Mouse (Mus musculus) CD4-positive helper T cell, adult 2 months (primary cell): ENCODE measurements around the gene Mllt6.

Experiments
- DNase-seq: peaks from one replicate; pipeline ENCODE4 v3.0.0-alpha.2; 2012; ENCODE audit warnings: low read depth, missing footprints, low spot score

Mllt6 gene

GRCm38 (mm10) chr11:97666794-97667193 is 3.6 kb downstream of the Mllt6 start:
- DNase-seq = no peak

GRCm38 (mm10) chr11:97668160-97668559 is 4.9 kb downstream of the Mllt6 start:
- DNase-seq = no peak

- DNase-seq = no peak
Measured at GRCm38 (mm10) chr11:97669268-97669667, 6.1 kb downstream of the Mllt6 start.

GRCm38 (mm10) chr11:97669829-97670228 is 6.6 kb downstream of the Mllt6 start:
- no peak for DNase-seq

- DNase-seq = no peak
Measured at GRCm38 (mm10) chr11:97670234-97671176, 7.3 kb downstream of the Mllt6 start.

- DNase-seq = no peak
Measured at GRCm38 (mm10) chr11:97671177-97671527, 7.9 kb downstream of the Mllt6 start.

GRCm38 (mm10) chr11:97673148-97673547 is 9.9 kb downstream of the Mllt6 start:
- DNase-seq = no peak

- no peak for DNase-seq
Measured at GRCm38 (mm10) chr11:97676050-97676754, 13.0 kb downstream of the Mllt6 start.

- no peak for DNase-seq
Measured at GRCm38 (mm10) chr11:97677381-97677780, 14.2 kb downstream of the Mllt6 start.

GRCm38 (mm10) chr11:97677842-97678241 is 14.6 kb downstream of the Mllt6 start:
- DNase-seq = no peak

GRCm38 (mm10) chr11:97678301-97678700 is 15.1 kb downstream of the Mllt6 start:
- no peak for DNase-seq

GRCm38 (mm10) chr11:97680430-97680829 is 17.2 kb downstream of the Mllt6 start:
- no peak for DNase-seq

GRCm38 (mm10) chr11:97682504-97683055 is 19.4 kb downstream of the Mllt6 start:
- no peak for DNase-seq

GRCm38 (mm10) chr11:97684063-97684680 is 21.0 kb downstream of the Mllt6 start:
- DNase-seq = peak; percentile 89

- DNase-seq = no peak
Measured at GRCm38 (mm10) chr11:97684766-97685165, 21.6 kb downstream of the Mllt6 start.

- DNase-seq = peak; percentile 89
Measured at GRCm38 (mm10) chr11:97685613-97686321, 22.6 kb downstream of the Mllt6 start, which contains the start of gene Cisd3. Cisd3 (plus strand) TSS chr11:97685826.

GRCm38 (mm10) chr11:97686322-97686908 is 23.2 kb downstream of the Mllt6 start:
- DNase-seq = no peak

- DNase-seq = no peak
Measured at GRCm38 (mm10) chr11:97687061-97687460, 23.8 kb downstream of the Mllt6 start.

GRCm38 (mm10) chr11:97689861-97690260 is 26.6 kb downstream of the Mllt6 start:
- peak; percentile 56 for DNase-seq

GRCm38 (mm10) chr11:97694435-97694834 is 31.2 kb downstream of the Mllt6 start:
- DNase-seq = no peak
